In genomic region chr11:20066106-20066505, GRCm38 (mm10) we compare ENCODE assay signal across 18 mouse cellular contexts. TPM values are rescaled to one million over a fixed set of nuclear protein-coding genes. Genes with fewer than 3 reads are reported as not detected.
DNase-seq lines count a peak whose midpoint lies in the region; ATAC-seq and TF ChIP-seq lines count a peak whose summit lies in the region.
"Had no signal": no experiment of that assay in that cellular context is flagged by ENCODE, and none has a peak within 500 bp of the region (broad histone marks: within the 10 kb centered on the region; RNA-seq: fewer than 3 reads in every experiment).

No protein-coding gene starts in this region.

- no peaks in the 10 kb centered on the region for H3K27me3 ChIP-seq in cerebellum, adult 2 months (ENCODE audit: control insufficient read depth, insufficient read depth, low read length)
- H3K27me3 ChIP-seq in hindbrain, embryonic 11.5 days (ENCODE audit: control insufficient read depth, insufficient read depth, low read length): no peaks in the 10 kb centered on the region
- no peaks in the 10 kb centered on the region for H3K27me3 ChIP-seq in midbrain, postnatal 0 days (ENCODE audit: insufficient read depth, low read length)
- H3K27me3 ChIP-seq: embryonic facial prominence, embryonic 12.5 days; forebrain, embryonic 12.5 days; hindbrain, embryonic 15.5 days; lung, embryonic 15.5 days; megakaryocyte, embryonic 14.5 days; neural tube, embryonic 12.5 days; Patski had no signal

- no peak overlapping the region for H3K9ac ChIP-seq in hindbrain, embryonic 11.5 days (ENCODE audit: low read depth, low read length)
- H3K9ac ChIP-seq in midbrain, postnatal 0 days (replicated peaks; ENCODE audit: low read length, poor library complexity, severe bottlenecking): no peak overlapping the region
- H3K9ac ChIP-seq: embryonic facial prominence, embryonic 12.5 days; forebrain, embryonic 12.5 days; hindbrain, embryonic 15.5 days; lung, embryonic 15.5 days; neural tube, embryonic 12.5 days had no signal

- no peak for ATAC-seq in hindbrain, embryonic 11.5 days (ENCODE audit: low FRiP score)
- no peak for ATAC-seq in midbrain, postnatal 0 days (ENCODE audit: low FRiP score)
- ATAC-seq: Patski had no signal

- H3K36me3 ChIP-seq in hindbrain, embryonic 11.5 days (ENCODE audit: control insufficient read depth, insufficient read depth, low read length): 0 out of 2 replicates have a peak, but pooled peaks cover 2% of the 10 kb centered on the region
- peaks cover 11% of the 10 kb centered on the region for H3K36me3 ChIP-seq in midbrain, postnatal 0 days (ENCODE audit: insufficient read depth, low read length)

- H3K27ac ChIP-seq in cerebellum, adult 2 months (ENCODE audit: insufficient read depth, low read length): no peak overlapping the region
- no peak overlapping the region for H3K27ac ChIP-seq in hindbrain, embryonic 11.5 days (ENCODE audit: low read depth, low read length)
- no peak overlapping the region for H3K27ac ChIP-seq in midbrain, postnatal 0 days (ENCODE audit: low read depth, low read length)
- H3K27ac ChIP-seq: embryonic facial prominence, embryonic 12.5 days; forebrain, embryonic 12.5 days; hindbrain, embryonic 15.5 days; lung, embryonic 15.5 days; neural tube, embryonic 12.5 days had no signal

- TF ChIP-seq CTCF in cerebellum, adult 2 months (IDR thresholded peaks at IDR 0.05; ENCODE audit: borderline replicate concordance, insufficient read depth, low read depth, low read length): no peak
- no peak for TF ChIP-seq CTCF in midbrain, postnatal 0 days (IDR thresholded peaks at IDR 0.05)

- no peak for TF ChIP-seq POLR2A in cerebellum, adult 2 months (IDR thresholded peaks at IDR 0.05; ENCODE audit: borderline replicate concordance, insufficient read depth, low read length)

- no peak overlapping the region for H3K4me2 ChIP-seq in hindbrain, embryonic 11.5 days (replicated peaks; ENCODE audit: low read depth, low read length)
- no peak overlapping the region for H3K4me2 ChIP-seq in midbrain, postnatal 0 days (ENCODE audit: low read depth, low read length, poor library complexity, severe bottlenecking)
- H3K4me2 ChIP-seq: embryonic facial prominence, embryonic 12.5 days; forebrain, embryonic 12.5 days; hindbrain, embryonic 15.5 days; lung, embryonic 15.5 days; neural tube, embryonic 12.5 days had no signal

- peaks cover 11% of the 10 kb centered on the region for H3K4me1 ChIP-seq in cerebellum, adult 2 months (ENCODE audit: control insufficient read depth, insufficient read depth, low read length)
- H3K4me1 ChIP-seq in hindbrain, embryonic 11.5 days (replicated peaks; ENCODE audit: control insufficient read depth, insufficient read depth, low read length): no peaks in the 10 kb centered on the region
- no peaks in the 10 kb centered on the region for H3K4me1 ChIP-seq in midbrain, postnatal 0 days (ENCODE audit: insufficient read depth, low read length)
- H3K4me1 ChIP-seq: embryonic facial prominence, embryonic 12.5 days; hindbrain, embryonic 15.5 days; lung, embryonic 15.5 days had no signal

- DNase-seq in Muller cell, postnatal 12 days (ENCODE audit: inconsistent ontology term): peak; percentile 51
- peak; percentile 53 for DNase-seq in adrenal gland, adult 8-10 months
- DNase-seq in cerebellum, adult 2 months: peak; percentile 85 to 91
- DNase-seq in fat pad, adult 2 months (ENCODE audit: extremely low read depth, low read depth, low spot score): peak; percentile 8
- no peak for DNase-seq in hindbrain, embryonic 11.5 days (ENCODE audit: low spot score)
- no peak for DNase-seq in ovary, postnatal 10 days (ENCODE audit: low spot score)
- DNase-seq in midbrain, postnatal 0 days (ENCODE audit: low spot score): no peak
- DNase-seq: heart, postnatal 10 days; kidney, adult 11 months; liver; right cerebral cortex, postnatal 4 days had no signal

- WGBS in cerebellum, adult 2 months: 13% methylated on average over 1 of the region's 1 CpGs
- 100% methylated on average over 1 of the region's 1 CpGs for WGBS in hindbrain, embryonic 11.5 days
- WGBS in midbrain, postnatal 0 days: 86% methylated on average over 1 of the region's 1 CpGs

- H3K9me3 ChIP-seq in hindbrain, embryonic 11.5 days (ENCODE audit: control insufficient read depth, low read length): no peaks in the 10 kb centered on the region
- H3K9me3 ChIP-seq in midbrain, postnatal 0 days (ENCODE audit: low read length): no peaks in the 10 kb centered on the region
- H3K9me3 ChIP-seq: embryonic facial prominence, embryonic 12.5 days; forebrain, embryonic 12.5 days; hindbrain, embryonic 15.5 days; lung, embryonic 15.5 days; megakaryocyte, embryonic 14.5 days; neural tube, embryonic 12.5 days had no signal

- no peak overlapping the region for H3K4me3 ChIP-seq in cerebellum, adult 2 months (replicated peaks; ENCODE audit: insufficient read depth, low read depth, low read length)
- no peak overlapping the region for H3K4me3 ChIP-seq in hindbrain, embryonic 11.5 days (ENCODE audit: low read depth, low read length)
- no peak overlapping the region for H3K4me3 ChIP-seq in midbrain, postnatal 0 days (ENCODE audit: low read depth, low read length)
- H3K4me3 ChIP-seq: embryonic facial prominence, embryonic 12.5 days; forebrain, embryonic 12.5 days; hindbrain, embryonic 15.5 days; lung, embryonic 15.5 days; megakaryocyte, embryonic 14.5 days; neural tube, embryonic 12.5 days had no signal

RNA-seq across cellular contexts. Expression of gene Actr2, which starts 46.6 kb away (rescaled TPM):
- total RNA-seq in adrenal gland, adult 8-10 months (2022): 100 to 1,000 TPM; 136 to 161 (median 154) TPM
- 105 and 107 TPM in 2 replicates for polyA plus RNA-seq in cerebellum, adult 2 months (2012; rRNA removed)
- 81.6 and 86.7 TPM in 2 replicates for polyA plus RNA-seq in hindbrain, embryonic 11.5 days (2014; fragmentation: Nextera tagmentation; extraction: Ambion mirVana)
- 70.4 and 77.0 TPM in 2 replicates for total RNA-seq in midbrain, postnatal 0 days (2014; rRNA removed)
- 169 and 193 TPM in 2 replicates for polyA plus RNA-seq in midbrain, postnatal 0 days (2015; fragmentation: Nextera tagmentation; extraction: Ambion mirVana)

Comparison
In these comparisons a context has a peak if more than half of its experiments do, and no peak if none do; other contexts are left out.
1. DNase-seq: peak in Muller cell, postnatal 12 days (single experiment), adrenal gland, adult 8-10 months (single experiment), cerebellum, adult 2 months (2 of 2) and fat pad, adult 2 months (single experiment); none in hindbrain, embryonic 11.5 days (single experiment), ovary, postnatal 10 days (single experiment) and midbrain, postnatal 0 days (single experiment).